Mouse (Mus musculus) C2C12 (cell line): ENCODE results near the gene Tln1. TPM values are rescaled to one million over a fixed set of nuclear protein-coding genes. Genes with fewer than 3 reads are reported as not detected.
"Not testable (repeated sequence)": the region's sequence is repeated elsewhere in the genome, so short reads cannot be mapped to it uniquely, and the experiment has no call there.

Experiments used
- H3K27me3 ChIP-seq: one replicate; pipeline ENCODE4 v1.6.1; 2011; ENCODE audit not compliant: control insufficient read depth, insufficient read depth, insufficient read length
- H3K36me3 ChIP-seq: one replicate; pipeline ENCODE4 v1.6.1; 2011; ENCODE audit not compliant: control insufficient read depth, insufficient read depth
- H3K4me3 ChIP-seq: one replicate; pipeline ENCODE4 v1.5.1; 2011; ENCODE audit warnings: mild to moderate bottlenecking, control low read depth; ENCODE audit not compliant: poor library complexity, insufficient read depth, severe bottlenecking
- H3K79me2 ChIP-seq: one replicate; pipeline ENCODE4 v1.6.1; 2011; ENCODE audit not compliant: control insufficient read depth, insufficient read depth
- H3K79me3 ChIP-seq: one replicate; pipeline ENCODE4 v1.6.1; 2011; ENCODE audit warnings: low read depth, control low read depth
- H3ac ChIP-seq: one replicate; pipeline ENCODE3; 2011; ENCODE audit warnings: low read depth; ENCODE audit not compliant: control insufficient read depth, insufficient read length
- CEBPB ChIP-seq: IDR thresholded peaks from one replicate; pipeline ENCODE4 v1.6.1; 2011; ENCODE audit warnings: low read depth, mild to moderate bottlenecking, control low read depth, moderate library complexity
- CTCF ChIP-seq: IDR thresholded peaks from one replicate; pipeline ENCODE4 v1.5.1; 2011; ENCODE audit not compliant: control insufficient read depth, insufficient read depth, insufficient read length
- FOSL1 ChIP-seq: IDR thresholded peaks from one replicate; pipeline ENCODE4 v1.8.0; 2011; ENCODE audit warnings: mild to moderate bottlenecking, low read length; ENCODE audit not compliant: poor library complexity, insufficient read depth, severe bottlenecking
- MAX ChIP-seq: IDR thresholded peaks from one replicate; pipeline ENCODE4 v1.6.1; 2011; ENCODE audit warnings: mild to moderate bottlenecking, control low read depth
- MYOD1 ChIP-seq: IDR thresholded peaks from one replicate; pipeline ENCODE4 v1.6.1; 2011; ENCODE audit warnings: low read depth; ENCODE audit not compliant: control insufficient read depth, insufficient read length
- MYOG ChIP-seq: IDR thresholded peaks from one replicate; pipeline ENCODE4 v1.6.1; 2011; ENCODE audit not compliant: control insufficient read depth, insufficient read length; ENCODE audit errors: extremely low read depth
- USF1 ChIP-seq: IDR thresholded peaks from one replicate; pipeline ENCODE4 v1.6.1; 2011; ENCODE audit warnings: low read depth, mild to moderate bottlenecking, control low read depth, moderate library complexity
- polyA plus RNA-seq: library from polyadenylated mRNA; unstranded; fragments of >200 nt; fragmentation: generic; extraction: Trizol; gene quantifications from one replicate; pipeline ENCODE4 v1.2.1, GENCODE M21; 2012; ENCODE audit warnings: missing spikeins

Gene Tln1
- polyA plus RNA-seq, 1 experiment: 158 TPM

DNA sequence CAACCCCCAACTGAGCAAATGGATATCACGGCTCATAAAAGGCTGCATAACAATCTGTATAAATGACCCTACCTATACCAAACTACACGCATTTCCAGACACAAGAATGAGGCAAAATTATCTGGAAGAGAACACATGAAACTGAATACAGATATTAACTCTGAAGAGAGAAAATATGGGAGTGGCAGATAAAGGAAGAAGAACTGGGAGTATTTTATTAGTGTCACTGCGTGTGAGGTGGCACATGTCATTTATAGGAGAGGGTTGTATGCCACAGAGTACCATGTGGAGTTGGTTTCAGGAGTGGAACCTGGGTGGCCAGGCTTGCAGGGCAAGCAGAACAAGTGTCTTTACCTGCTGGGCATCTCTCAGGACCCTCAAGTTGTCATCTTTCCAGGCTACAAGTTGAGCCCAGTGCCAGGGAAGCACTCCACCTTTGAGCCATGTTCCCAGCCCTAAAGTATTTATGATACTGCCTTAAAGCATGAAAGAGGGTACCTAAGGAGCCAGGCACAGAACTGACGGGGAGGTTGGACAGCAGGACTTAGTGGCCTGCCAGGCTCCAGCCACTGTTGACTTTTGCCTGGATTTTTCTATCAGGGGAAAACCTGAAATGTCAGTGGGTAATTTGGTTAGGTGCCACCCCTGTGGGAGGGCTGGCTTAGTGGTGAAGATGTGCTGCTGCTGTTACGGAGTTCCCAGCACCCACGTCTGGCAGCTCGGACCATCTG, 36.3 kb upstream of the Tln1 start:
- H3K27me3 ChIP-seq: no peaks in the 10 kb centered on the region
- H3K79me2 ChIP-seq: no peaks in the 10 kb centered on the region
- H3K36me3 ChIP-seq: no peaks in the 10 kb centered on the region
- no peak overlapping the region for H3ac ChIP-seq
- TF ChIP-seq MYOG (no peak), CEBPB (no peak), FOSL1 (no peak), CTCF (no peak), USF1 (no peak), MAX (no peak), MYOD1 (no peak)
- no peaks in the 10 kb centered on the region for H3K79me3 ChIP-seq
- no peak overlapping the region for H3K4me3 ChIP-seq

GRCm38 (mm10) chr4:43598200-43598599, 35.7 kb upstream of the Tln1 start:
- H3K27me3 ChIP-seq: no peaks in the 10 kb centered on the region
- TF ChIP-seq MYOD1 (no peak), MAX (no peak), USF1 (no peak), FOSL1 (no peak), MYOG (no peak), CEBPB (no peak)
- no peaks in the 10 kb centered on the region for H3K79me2 ChIP-seq
- no peak overlapping the region for H3K4me3 ChIP-seq
- no peaks in the 10 kb centered on the region for H3K36me3 ChIP-seq
- H3K79me3 ChIP-seq: no peaks in the 10 kb centered on the region
- H3ac ChIP-seq: no peak overlapping the region

GRCm38 (mm10) chr4:43596597-43596996, 34.1 kb upstream of the Tln1 start:
- H3K79me2 ChIP-seq, H3K79me3 ChIP-seq, H3K27me3 ChIP-seq, H3K36me3 ChIP-seq, H3K4me3 ChIP-seq, H3ac ChIP-seq: not testable (repeated sequence)

- TF ChIP-seq USF1 (no peak), CEBPB (no peak), MYOG (no peak), MYOD1 (no peak), MAX (no peak), CTCF (no peak), FOSL1 (no peak)
Measured at GRCm38 (mm10) chr4:43593453-43593852, 31.0 kb upstream of the Tln1 start.

GRCm38 (mm10) chr4:43591961-43592360, 29.5 kb upstream of the Tln1 start:
- no peaks in the 10 kb centered on the region for H3K36me3 ChIP-seq
- no peak overlapping the region for H3K4me3 ChIP-seq
- TF ChIP-seq MAX (no peak), CEBPB (no peak), CTCF (no peak), FOSL1 (no peak), USF1 (no peak), MYOG (no peak), MYOD1 (no peak)

More at GRCm38 (mm10) chr4:43593453-43593852, 31.0 kb upstream of the Tln1 start:
- Histone ChIP-seq H3K79me3 (no peaks in the 10 kb centered on the region), H3K79me2 (no peaks in the 10 kb centered on the region), H3K36me3 (no peaks in the 10 kb centered on the region), H3K27me3 (no peaks in the 10 kb centered on the region), H3K4me3 (no peak overlapping the region), H3ac (no peak overlapping the region)

DNA sequence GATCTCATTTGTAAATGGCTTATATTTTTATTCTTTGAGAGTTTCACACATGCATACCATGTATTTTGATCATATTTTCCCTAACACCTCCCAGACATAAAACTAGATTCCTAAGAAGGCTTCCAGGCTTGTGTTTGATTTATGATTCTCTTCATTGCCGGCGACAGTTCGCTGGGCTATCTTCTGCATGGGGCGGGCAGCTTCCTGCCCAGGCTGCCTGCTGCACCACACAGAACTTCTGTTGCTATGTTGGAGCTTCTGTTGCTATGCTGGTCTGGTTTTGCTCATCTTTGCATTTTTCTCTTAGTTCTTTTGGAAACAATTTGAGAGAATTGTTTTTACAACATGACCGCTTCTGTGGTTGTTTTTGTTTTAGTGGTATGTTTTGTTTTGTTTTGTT, 29.1 kb upstream of the Tln1 start:
- no peaks in the 10 kb centered on the region for H3K36me3 ChIP-seq
- H3K79me3 ChIP-seq: no peaks in the 10 kb centered on the region
- TF ChIP-seq MAX (no peak), MYOG (no peak), FOSL1 (no peak), MYOD1 (no peak), CEBPB (no peak), CTCF (no peak), USF1 (no peak)
- no peaks in the 10 kb centered on the region for H3K79me2 ChIP-seq
- H3ac ChIP-seq: no peak overlapping the region
- H3K4me3 ChIP-seq: no peak overlapping the region
- H3K27me3 ChIP-seq: no peaks in the 10 kb centered on the region

More at GRCm38 (mm10) chr4:43591961-43592360, 29.5 kb upstream of the Tln1 start:
- no peaks in the 10 kb centered on the region for H3K79me3 ChIP-seq
- H3K79me2 ChIP-seq: no peaks in the 10 kb centered on the region
- no peaks in the 10 kb centered on the region for H3K27me3 ChIP-seq
- no peak overlapping the region for H3ac ChIP-seq
